Mouse (Mus musculus): Measurements from ENCODE around the gene Olfr432. TPM values are rescaled to one million over a fixed set of nuclear protein-coding genes. Genes with fewer than 3 reads are reported as not detected.

The Olfr432 gene
- total RNA-seq, 2 experiments from 2014 or later, result not detected

Other genes with a start within 250 kb of the Olfr432 start
- gene Ifi211, start 136.2 kb upstream of the Olfr432 start, total RNA-seq (2021), result under 1 TPM; 0.38 to 0.68 TPM
- 1 to 10 TPM; 5.1 to 7.8 TPM for gene Mndal, start 106.7 kb upstream of the Olfr432 start, total RNA-seq (2021)
- gene Ifi203, start 106.5 kb upstream of the Olfr432 start, total RNA-seq (2021), result 1 to 10 TPM; 3.3 to 5.5 TPM
- gene Ifi202b, start 66.5 kb upstream of the Olfr432 start, total RNA-seq (2021), result not detected
- gene Ifi205, start 17.4 kb upstream of the Olfr432 start, total RNA-seq (2021), result 1 to 10 TPM; 1.7 to 2.3 TPM
- not detected for gene Olfr433, start 8.5 kb upstream of the Olfr432 start, total RNA-seq (2021)
- not detected for gene Olfr430, start 17.4 kb downstream of the Olfr432 start, total RNA-seq (2021)
- not detected for gene Olfr429, start 35.1 kb downstream of the Olfr432 start, total RNA-seq (2021)
- not detected for gene Olfr427, start 47.7 kb downstream of the Olfr432 start, total RNA-seq (2021)
- gene Olfr231, start 72.0 kb downstream of the Olfr432 start, total RNA-seq (2021), result not detected
- gene Olfr424, start 82.3 kb downstream of the Olfr432 start, total RNA-seq (2021), result not detected
- gene Olfr420, start 106.4 kb downstream of the Olfr432 start, total RNA-seq (2021), result not detected
- gene Spta1, start 123.6 kb downstream of the Olfr432 start, total RNA-seq (2021), result 1 to 10 TPM in 1 of 2 experiments, under 1 TPM in 1; 0.26 to 1.5 TPM
- gene Olfr419, start 202.9 kb downstream of the Olfr432 start, total RNA-seq (2021), result not detected